Mouse (Mus musculus) cerebellum, adult 11-12 months (tissue): ENCODE measurements around the gene Rdh8.
A peak's percentile ranks its signal among the peaks of the same experiment; 100 is the strongest.
"Not testable (repeated sequence)": the region's sequence is repeated elsewhere in the genome, so short reads cannot be mapped to it uniquely, and the experiment has no call there.

Experiments
- DNase-seq: peaks from one replicate; pipeline ENCODE4 v3.0.0; 2022

Rdh8 gene

GRCm38 (mm10) chr9:20818236-20818635 lies at the start of gene Rdh8:
Rdh8 (plus strand) TSS chr9:20818503.
- DNase-seq: no peak

DNA sequence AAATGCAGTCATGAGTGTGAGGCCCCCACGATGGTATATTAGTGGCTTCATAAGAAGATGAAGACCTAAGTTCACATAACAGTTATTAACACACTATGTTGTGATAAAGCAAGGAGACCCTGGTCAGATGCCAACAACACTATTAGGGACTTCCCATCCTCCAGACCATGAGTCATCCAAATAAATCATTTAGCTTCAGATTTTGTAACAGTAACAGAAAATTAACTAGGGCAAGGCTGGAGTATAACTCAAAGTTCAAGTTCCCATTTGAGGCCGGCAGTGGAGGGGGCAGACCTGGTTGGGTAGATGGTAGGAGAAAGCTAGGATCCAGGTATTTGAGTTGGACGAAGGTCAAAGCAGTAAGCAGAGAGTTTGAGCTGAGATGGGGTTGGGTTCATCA lies 37.0 kb upstream of the Rdh8 start:
- no peak for DNase-seq

DNA sequence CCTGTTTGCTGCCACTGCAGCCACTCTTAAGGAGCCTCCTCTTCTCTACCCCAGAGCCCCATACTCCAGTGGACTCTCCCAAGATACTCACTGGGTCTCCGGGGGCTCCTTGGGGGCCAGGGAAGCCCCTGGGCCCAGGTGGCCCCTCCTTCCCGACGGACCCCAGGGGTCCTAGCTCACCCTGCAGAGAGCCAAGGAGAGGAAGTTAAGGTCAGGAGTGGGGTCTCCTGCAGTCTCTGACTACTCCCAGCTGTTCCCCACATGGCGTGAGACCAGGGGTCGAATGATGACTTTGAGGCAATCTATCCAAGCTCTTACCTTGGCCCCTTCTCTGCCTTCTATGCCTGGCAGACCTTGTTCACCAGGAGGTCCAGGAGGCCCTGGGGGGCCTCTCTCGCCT lies 33.2 kb upstream of the Rdh8 start:
- no peak for DNase-seq

- no peak for DNase-seq
Measured at GRCm38 (mm10) chr9:20787992-20788391, 30.3 kb upstream of the Rdh8 start.

GRCm38 (mm10) chr9:20789651-20790050 lies 28.7 kb upstream of the Rdh8 start:
- DNase-seq: no peak

DNA sequence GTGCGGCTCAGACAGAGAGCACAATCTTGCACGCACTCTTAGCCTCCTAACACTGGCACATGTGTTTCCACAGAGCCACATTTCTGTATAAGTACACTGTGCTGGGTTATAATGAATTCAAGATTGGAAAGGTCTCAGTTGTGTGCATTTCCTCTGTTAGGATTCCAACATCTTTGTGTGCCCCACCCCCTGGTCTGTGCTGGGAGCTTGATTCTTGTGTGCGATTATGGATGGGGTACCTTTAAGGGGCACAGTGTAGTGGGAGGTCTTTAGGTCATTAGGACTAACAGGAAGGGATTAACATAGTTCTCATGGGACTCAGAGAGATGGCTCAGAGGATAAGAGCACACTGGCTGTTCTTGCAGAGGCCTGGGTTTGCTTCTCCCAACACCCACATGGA lies 28.0 kb upstream of the Rdh8 start:
- DNase-seq: no peak

- DNase-seq: peak; percentile 46
Measured at GRCm38 (mm10) chr9:20794108-20794806, 24.0 kb upstream of the Rdh8 start.

DNA sequence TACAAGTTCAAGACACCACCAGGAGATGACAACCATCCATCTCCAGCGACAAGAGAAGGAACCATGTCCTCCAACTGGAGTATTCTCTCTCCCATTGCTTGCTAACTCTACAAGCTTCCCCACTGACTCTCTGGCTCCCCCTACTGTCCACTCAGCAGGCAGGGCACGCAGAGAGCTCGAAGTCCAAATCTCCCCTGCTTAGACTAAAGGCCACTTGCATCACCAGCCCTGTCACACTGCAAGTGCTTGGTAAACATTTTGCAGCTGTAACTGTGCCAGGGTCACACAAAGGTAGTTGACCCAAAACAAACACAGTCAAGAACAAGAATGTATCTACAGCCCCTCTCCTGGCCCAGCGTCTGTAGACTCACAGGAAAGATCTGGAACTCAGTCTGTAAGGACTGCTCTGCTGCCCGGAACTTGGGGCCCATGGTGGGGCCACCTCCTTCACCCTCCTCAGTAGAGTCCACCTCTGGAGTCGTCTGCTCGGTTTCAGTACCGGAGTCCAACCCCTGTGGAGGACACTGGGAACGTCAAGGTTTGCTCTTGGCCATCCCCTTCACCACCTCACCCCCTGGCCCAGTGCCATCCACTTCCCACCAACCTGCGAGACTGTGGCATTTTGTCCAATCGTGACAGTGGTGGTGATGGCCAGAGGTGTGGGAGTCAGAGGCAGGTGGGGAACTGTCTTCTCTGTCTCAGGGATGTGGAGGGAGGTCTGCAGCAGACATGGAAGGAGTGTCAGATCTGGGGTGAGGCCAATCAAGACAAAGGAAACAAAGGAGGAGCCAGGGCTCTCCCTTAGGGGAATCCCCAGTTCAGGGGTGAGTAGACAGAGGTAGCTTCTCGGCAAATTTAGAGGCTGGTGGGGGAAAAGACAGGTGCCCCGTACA lies 13.8 kb upstream of the Rdh8 start:
- no peak for DNase-seq

- DNase-seq: no peak
Measured at GRCm38 (mm10) chr9:20805159-20805495, 13.2 kb upstream of the Rdh8 start.

- no peak for DNase-seq
Measured at GRCm38 (mm10) chr9:20805706-20806105, 12.6 kb upstream of the Rdh8 start.

DNA sequence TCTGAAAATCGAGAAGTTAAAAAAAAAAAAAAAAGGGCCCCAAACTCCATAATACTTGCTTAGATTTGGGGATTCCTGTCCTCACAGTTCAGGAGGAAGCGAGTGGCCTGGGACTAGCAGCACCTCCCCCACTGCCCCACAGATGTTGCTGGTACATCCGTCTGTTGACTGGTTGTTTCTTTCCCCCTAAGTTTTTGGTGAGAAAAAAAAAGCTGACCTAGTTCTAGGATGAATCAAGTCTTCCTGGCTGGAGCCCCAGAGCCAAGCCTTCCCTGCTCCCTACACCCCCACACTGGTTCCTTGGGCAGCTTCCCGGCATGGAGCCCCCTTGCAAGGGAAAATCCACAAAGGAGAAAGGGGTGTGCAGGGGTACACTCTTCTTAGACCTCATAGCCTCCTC lies 8.0 kb upstream of the Rdh8 start:
- no peak for DNase-seq

DNA sequence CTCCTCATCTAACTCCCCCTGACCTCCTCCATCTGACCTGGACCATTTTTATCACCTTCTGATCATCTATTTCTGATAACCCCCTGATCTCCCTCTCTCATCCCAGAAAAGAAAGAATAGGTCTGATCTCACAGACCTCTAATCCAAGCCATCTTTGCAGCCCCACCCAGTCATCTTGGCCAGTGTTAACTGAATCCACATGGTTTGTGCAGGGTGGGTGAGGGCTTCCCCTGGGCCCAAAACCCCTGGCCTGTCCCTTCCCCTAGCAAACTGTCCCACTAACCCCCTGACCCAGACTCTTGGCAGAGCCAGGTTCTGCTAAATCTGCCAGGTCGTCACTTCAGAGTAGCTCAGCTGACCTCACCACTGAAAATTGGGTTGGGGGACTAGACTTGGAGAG lies 7.5 kb upstream of the Rdh8 start:
- DNase-seq: no peak

GRCm38 (mm10) chr9:20812537-20813271 lies 5.6 kb upstream of the Rdh8 start:
- no peak for DNase-seq

DNA sequence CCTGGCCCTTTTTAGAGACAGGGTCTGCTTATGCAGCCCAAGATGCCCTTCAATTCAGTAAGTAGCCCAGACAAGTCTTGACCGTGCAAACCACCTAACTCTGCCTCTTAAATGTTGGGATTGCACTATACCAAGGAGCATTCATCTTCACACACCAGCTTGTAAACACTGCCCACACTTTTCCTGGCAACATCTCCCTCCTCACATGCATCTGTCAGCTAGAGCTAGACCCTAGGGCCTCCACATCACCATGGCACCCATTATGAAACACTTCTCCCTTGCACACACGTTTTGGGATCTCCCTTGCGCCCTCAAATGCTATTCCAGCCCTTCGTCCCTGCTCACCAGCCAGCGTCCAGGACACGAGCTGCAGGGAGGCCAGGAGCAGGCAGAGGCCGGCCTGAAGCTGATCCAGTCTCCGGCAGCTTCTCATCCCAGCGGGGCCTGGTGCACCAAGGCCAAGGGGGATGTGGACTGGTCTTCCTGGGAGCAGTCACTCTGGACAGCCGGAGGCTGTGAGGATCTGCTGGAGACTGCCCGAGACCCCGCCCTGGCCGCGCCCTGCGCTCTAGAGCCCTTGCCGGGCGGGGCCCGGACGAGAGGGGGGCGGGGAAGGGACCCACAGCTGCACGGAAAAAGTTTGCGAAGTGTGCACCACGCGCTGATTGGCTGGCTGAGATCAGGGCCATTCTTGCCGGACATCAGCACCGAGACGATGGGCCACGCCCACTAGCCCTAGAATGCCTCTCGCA lies 3.6 kb upstream of the Rdh8 start, which contains the start of gene Col5a3:
Gene Col5a3 (minus strand): TSS at position 547 of the 752 bp plus-strand sequence.
- no peak for DNase-seq

DNA sequence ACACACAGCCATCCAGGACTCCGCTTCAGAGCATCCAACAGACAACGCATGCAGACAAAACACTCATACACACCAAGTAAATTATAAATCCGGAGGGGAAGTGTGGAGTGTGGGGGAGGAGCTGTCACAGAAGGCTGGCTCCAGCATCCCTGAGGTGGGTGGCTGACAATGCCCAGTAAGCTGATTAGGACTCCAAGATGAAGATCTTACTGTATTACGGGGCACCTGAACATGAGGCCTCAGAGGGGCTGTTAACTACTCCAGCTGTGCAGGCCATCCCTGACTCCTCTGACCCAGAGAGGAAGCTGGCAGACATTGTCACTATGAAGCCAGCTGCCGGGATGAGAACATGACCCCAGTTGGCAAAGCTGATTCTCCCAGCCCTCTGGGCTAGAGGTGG lies 1.7 kb downstream of the Rdh8 start:
- DNase-seq: no peak

- no peak for DNase-seq
Measured at GRCm38 (mm10) chr9:20822821-20823220, 4.5 kb downstream of the Rdh8 start.

GRCm38 (mm10) chr9:20825781-20826180 lies 7.5 kb downstream of the Rdh8 start:
- DNase-seq: no peak

DNA sequence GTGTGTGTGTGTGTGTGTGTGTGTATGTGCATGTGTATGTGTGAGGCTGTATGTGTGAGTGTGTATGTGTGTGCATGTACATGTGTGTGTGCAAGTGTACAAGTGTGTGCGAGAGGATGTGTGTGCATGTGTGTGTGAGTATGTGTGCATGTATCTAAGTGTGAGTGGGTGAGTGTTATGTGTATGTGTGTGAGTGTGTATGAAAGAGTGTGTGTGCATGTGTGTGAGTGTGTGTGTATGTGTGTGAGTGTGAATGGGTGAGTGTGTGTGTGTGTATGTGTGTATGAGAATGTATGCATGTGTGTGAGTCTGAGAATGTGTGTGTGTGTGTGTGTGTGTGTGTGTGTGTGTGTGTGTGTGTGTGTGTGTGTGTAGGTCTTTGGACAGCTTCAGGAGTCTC lies 9.8 kb downstream of the Rdh8 start:
- no peak for DNase-seq

GRCm38 (mm10) chr9:20830901-20831643 lies 12.8 kb downstream of the Rdh8 start:
- peak; percentile 87 for DNase-seq

GRCm38 (mm10) chr9:20834881-20835280 lies 16.6 kb downstream of the Rdh8 start:
- DNase-seq: no peak

DNA sequence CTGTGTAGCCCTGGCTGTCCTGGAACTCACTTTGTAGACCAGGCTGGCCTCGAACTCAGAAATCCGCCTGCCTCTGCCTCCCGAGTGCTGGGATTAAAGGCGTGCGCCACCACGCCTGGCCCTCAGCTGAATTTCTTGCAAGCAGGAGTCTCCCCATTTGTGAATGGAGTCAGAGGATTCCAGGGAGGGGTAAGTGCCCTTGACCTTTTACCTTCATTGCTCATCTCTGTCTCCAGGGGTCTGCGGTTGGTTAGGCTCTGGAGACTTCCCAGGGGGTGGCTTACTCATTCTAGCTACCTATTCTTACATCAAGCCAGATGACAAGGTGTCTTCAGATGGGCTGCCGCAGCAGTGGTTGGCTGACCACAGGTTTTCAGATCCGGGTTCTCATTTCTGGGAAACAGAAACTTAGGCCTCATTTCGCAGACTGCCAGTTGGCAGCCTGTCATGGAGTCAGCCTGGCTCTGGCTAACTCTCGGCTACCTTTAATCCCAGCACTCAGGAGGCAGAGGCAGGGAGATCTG lies 17.2 kb downstream of the Rdh8 start:
- not testable (repeated sequence) for DNase-seq
